Mouse (Mus musculus): ENCODE measurements around the gene Mrpl52. TPM values are rescaled to one million over a fixed set of nuclear protein-coding genes. Genes with fewer than 3 reads are reported as not detected.

Gene Mrpl52
- polyA plus RNA-seq, 1 experiment from 2014 or later: 252 TPM

DNA sequence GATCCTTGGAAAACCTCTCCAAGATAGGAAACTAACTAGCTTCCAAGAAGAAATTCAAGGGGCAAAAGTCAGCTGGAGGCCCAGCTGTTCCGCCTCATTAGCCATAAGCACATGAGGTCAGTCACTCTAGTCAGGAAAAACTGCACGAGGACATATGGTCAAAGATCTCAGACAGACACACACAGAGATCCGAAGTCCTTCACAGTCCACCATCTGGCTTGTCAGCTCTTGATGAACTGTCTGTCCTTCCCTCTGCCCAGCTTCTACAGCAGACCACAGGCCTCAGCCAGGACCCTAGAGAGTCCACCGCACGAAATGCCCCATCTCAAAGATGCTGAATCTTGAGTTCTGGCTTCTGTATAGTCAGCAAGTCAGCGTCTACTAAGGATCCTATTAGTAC lies 39.2 kb upstream of the Mrpl52 start:
- Histone ChIP-seq H3K27ac (ENCODE audit: low read length) (no peak overlapping the region), H3K4me2 (ENCODE audit: low read length) (no peak overlapping the region), H3K27me3 (ENCODE audit: control insufficient read depth, insufficient read depth, low read depth, low read length) (no peaks in the 10 kb centered on the region), H3K4me3 (ENCODE audit: low read depth, low read length) (no peak overlapping the region), H3K9ac (ENCODE audit: low read depth, low read length) (no peak overlapping the region), H3K4me1 (ENCODE audit: control insufficient read depth, insufficient read depth, low read length) (no peaks in the 10 kb centered on the region), H3K36me3 (ENCODE audit: control insufficient read depth, insufficient read depth, low read length) (no peaks in the 10 kb centered on the region), H3K9me3 (replicated peaks; ENCODE audit: control insufficient read depth, low read length, poor library complexity, severe bottlenecking) (no peaks in the 10 kb centered on the region)
- ATAC-seq: no peak
- WGBS: 83% methylated on average over 6 of the region's 6 CpGs

DNA sequence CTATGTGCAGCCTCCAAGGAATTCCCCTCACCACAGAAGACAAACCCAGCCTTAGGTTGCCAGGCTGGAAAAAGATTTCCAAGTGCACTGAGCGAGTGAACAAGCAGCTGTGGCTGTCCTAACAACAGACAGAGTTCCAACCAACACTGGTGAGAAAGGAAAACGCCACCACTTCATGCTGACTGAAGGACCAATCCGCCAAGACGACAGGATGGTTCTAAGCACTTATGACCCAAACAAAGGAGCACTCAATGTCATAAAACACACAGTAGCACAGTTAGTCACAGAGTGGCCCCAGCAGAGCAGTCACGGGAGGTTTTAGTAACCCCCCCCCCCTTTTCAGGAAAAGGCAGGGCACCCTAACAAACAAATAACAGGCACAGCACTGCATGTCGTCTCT lies 35.9 kb upstream of the Mrpl52 start:
- H3K4me1 ChIP-seq (ENCODE audit: control insufficient read depth, insufficient read depth, low read length): no peaks in the 10 kb centered on the region
- H3K9ac ChIP-seq (ENCODE audit: low read depth, low read length): no peak overlapping the region
- H3K4me3 ChIP-seq (ENCODE audit: low read depth, low read length): no peak overlapping the region
- H3K27me3 ChIP-seq (ENCODE audit: control insufficient read depth, insufficient read depth, low read depth, low read length): no peaks in the 10 kb centered on the region
- H3K27ac ChIP-seq (ENCODE audit: low read length): no peak overlapping the region
- H3K4me2 ChIP-seq (ENCODE audit: low read length): no peak overlapping the region
- no peaks in the 10 kb centered on the region for H3K36me3 ChIP-seq (ENCODE audit: control insufficient read depth, insufficient read depth, low read length)
- no peaks in the 10 kb centered on the region for H3K9me3 ChIP-seq (replicated peaks; ENCODE audit: control insufficient read depth, low read length, poor library complexity, severe bottlenecking)
- WGBS: 69% methylated on average over 6 of the region's 6 CpGs
- no peak for ATAC-seq

DNA sequence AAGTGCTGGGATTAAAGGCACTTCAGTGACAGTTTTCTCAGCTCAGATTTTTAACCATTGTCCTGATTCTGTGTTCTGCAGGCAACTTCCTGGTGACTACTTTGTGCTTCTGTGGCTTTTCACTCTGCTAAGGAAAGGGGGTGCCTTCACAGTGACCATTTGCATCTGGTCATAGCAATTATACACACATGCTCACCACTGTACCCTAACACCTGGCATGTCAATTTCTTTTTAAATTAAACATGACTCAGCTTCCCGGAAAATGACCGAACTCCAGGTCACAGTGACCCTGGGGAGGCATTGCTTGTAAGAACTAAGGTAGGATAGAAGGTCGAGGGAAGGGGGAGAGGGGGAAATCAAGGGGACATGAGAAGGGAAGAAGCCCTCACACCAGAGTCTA lies 32.9 kb upstream of the Mrpl52 start:
- Histone ChIP-seq H3K9ac (ENCODE audit: low read depth, low read length) (no peak overlapping the region), H3K27ac (ENCODE audit: low read length) (no peak overlapping the region), H3K4me2 (ENCODE audit: low read length) (no peak overlapping the region), H3K9me3 (replicated peaks; ENCODE audit: control insufficient read depth, low read length, poor library complexity, severe bottlenecking) (no peaks in the 10 kb centered on the region), H3K36me3 (ENCODE audit: control insufficient read depth, insufficient read depth, low read length) (no peaks in the 10 kb centered on the region), H3K4me3 (ENCODE audit: low read depth, low read length) (no peak overlapping the region), H3K4me1 (ENCODE audit: control insufficient read depth, insufficient read depth, low read length) (no peaks in the 10 kb centered on the region), H3K27me3 (ENCODE audit: control insufficient read depth, insufficient read depth, low read depth, low read length) (no peaks in the 10 kb centered on the region)
- ATAC-seq: no peak
- 77% methylated on average over 3 of the region's 3 CpGs for WGBS

DNA sequence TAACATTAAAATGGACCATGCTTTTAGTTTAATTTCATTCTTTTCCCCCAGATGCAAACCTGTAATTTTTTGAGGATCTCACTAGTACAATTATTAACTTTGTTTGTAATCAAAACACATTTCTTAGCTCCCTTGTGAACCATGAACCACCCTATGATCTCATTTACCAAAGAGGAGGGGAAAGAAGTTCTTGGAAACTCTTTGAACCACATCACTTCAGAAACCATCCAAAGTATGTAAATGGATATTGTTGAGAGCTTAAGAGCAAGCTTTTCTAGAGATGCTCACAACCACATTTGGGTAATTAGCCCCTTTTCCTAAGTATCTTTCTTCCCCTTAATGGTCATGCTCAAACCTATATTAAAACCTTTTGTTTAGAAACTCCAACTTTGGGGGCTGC lies 32.4 kb upstream of the Mrpl52 start:
- no peak for ATAC-seq
- H3K4me3 ChIP-seq (ENCODE audit: low read depth, low read length): no peak overlapping the region
- H3K4me2 ChIP-seq (ENCODE audit: low read length): no peak overlapping the region
- no peaks in the 10 kb centered on the region for H3K4me1 ChIP-seq (ENCODE audit: control insufficient read depth, insufficient read depth, low read length)
- no peaks in the 10 kb centered on the region for H3K36me3 ChIP-seq (ENCODE audit: control insufficient read depth, insufficient read depth, low read length)
- H3K9ac ChIP-seq (ENCODE audit: low read depth, low read length): no peak overlapping the region
- no peaks in the 10 kb centered on the region for H3K27me3 ChIP-seq (ENCODE audit: control insufficient read depth, insufficient read depth, low read depth, low read length)
- H3K9me3 ChIP-seq (replicated peaks; ENCODE audit: control insufficient read depth, low read length, poor library complexity, severe bottlenecking): no peaks in the 10 kb centered on the region
- H3K27ac ChIP-seq (ENCODE audit: low read length): no peak overlapping the region

DNA sequence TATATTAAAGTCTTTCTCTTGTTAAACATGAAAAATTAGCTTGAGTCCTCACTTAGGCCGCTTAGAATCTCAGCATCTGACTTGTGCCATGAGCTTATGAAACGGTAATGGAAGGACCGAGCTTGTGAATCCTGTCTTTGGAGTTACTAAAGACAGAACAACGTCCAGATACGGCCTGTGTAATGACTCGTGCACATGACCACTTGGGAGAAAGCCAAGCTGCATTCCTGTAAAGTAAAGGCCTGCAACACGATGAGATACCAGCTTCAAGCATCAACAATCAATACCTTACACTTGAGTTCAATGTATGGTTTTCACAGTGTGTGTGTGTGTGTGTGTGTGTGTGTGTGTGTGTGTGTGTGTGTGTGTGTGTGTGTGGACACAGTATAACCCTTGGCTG lies 30.0 kb upstream of the Mrpl52 start:
- Histone ChIP-seq H3K36me3 (ENCODE audit: control insufficient read depth, insufficient read depth, low read length) (no peaks in the 10 kb centered on the region), H3K27ac (ENCODE audit: low read length) (no peak overlapping the region), H3K4me3 (ENCODE audit: low read depth, low read length) (no peak overlapping the region), H3K27me3 (ENCODE audit: control insufficient read depth, insufficient read depth, low read depth, low read length) (no peaks in the 10 kb centered on the region), H3K9ac (ENCODE audit: low read depth, low read length) (no peak overlapping the region), H3K4me2 (ENCODE audit: low read length) (no peak overlapping the region), H3K4me1 (ENCODE audit: control insufficient read depth, insufficient read depth, low read length) (no peaks in the 10 kb centered on the region), H3K9me3 (replicated peaks; ENCODE audit: control insufficient read depth, low read length, poor library complexity, severe bottlenecking) (no peaks in the 10 kb centered on the region)
- no peak for ATAC-seq
- 87% methylated on average over 7 of the region's 7 CpGs for WGBS

DNA sequence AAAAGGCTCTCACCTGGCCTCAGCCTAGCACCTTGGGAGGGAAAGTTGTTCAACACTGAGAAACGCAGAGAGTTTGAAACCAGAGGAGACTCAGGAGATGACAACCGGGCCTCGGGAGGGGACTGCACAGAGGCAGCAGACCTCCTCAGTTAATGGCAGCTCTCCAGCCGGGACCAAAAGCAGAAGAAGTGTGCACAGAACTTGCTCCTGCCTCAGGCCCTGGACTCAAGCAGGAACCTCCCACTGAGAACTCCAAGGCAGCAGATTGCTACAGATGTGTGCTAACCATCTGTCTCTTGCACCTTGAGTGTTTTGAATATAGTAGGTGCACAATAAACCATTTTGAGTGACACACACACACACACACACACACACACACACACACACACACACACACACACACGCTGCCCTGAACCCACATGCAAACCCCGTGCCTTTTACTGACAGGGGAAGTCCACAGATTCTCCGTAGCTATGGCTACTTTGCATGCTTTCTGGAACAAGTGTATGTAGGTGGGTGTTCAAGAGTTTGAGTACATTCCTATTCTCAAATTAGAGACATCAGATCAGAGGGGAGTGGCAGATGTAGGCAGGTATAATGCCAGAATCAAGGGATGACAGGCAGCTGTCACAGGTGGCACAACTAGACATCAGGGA lies 28.7 kb upstream of the Mrpl52 start:
- H3K4me1 ChIP-seq (ENCODE audit: control insufficient read depth, insufficient read depth, low read length): no peaks in the 10 kb centered on the region
- no peaks in the 10 kb centered on the region for H3K9me3 ChIP-seq (replicated peaks; ENCODE audit: control insufficient read depth, low read length, poor library complexity, severe bottlenecking)
- H3K36me3 ChIP-seq (ENCODE audit: control insufficient read depth, insufficient read depth, low read length): no peaks in the 10 kb centered on the region
- no peak overlapping the region for H3K4me2 ChIP-seq (ENCODE audit: low read length)
- no peak overlapping the region for H3K4me3 ChIP-seq (ENCODE audit: low read depth, low read length)
- H3K27ac ChIP-seq (ENCODE audit: low read length): no peak overlapping the region
- ATAC-seq: no peak
- no peak overlapping the region for H3K9ac ChIP-seq (ENCODE audit: low read depth, low read length)
- no peaks in the 10 kb centered on the region for H3K27me3 ChIP-seq (ENCODE audit: control insufficient read depth, insufficient read depth, low read depth, low read length)
- 77% methylated on average over 7 of the region's 7 CpGs for WGBS

DNA sequence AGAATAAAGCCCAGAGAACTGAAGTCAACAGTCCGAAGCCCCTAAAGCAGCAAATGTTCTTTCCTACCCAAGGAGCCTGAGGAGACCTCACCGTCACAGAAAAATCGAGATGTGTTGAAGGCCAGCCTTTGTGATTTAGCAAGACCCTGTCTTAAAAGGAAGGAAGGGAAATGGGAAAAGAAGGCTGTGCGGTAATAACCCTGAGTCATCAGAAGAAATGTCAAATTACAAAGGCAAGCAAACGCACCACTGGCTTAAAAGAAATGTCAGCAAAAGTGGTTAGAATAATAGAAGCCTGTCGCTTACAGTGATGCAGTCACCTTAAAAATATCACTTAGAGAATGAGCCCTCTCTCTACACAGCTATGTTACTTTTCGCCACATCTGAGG lies 28.2 kb upstream of the Mrpl52 start:
- Histone ChIP-seq H3K27ac (ENCODE audit: low read length) (no peak overlapping the region), H3K9ac (ENCODE audit: low read depth, low read length) (no peak overlapping the region), H3K4me3 (ENCODE audit: low read depth, low read length) (no peak overlapping the region), H3K27me3 (ENCODE audit: control insufficient read depth, insufficient read depth, low read depth, low read length) (no peaks in the 10 kb centered on the region), H3K4me1 (ENCODE audit: control insufficient read depth, insufficient read depth, low read length) (no peaks in the 10 kb centered on the region), H3K9me3 (replicated peaks; ENCODE audit: control insufficient read depth, low read length, poor library complexity, severe bottlenecking) (no peaks in the 10 kb centered on the region), H3K4me2 (ENCODE audit: low read length) (no peak overlapping the region), H3K36me3 (ENCODE audit: control insufficient read depth, insufficient read depth, low read length) (no peaks in the 10 kb centered on the region)
- WGBS: 79% methylated on average over 7 of the region's 7 CpGs
- no peak for ATAC-seq

DNA sequence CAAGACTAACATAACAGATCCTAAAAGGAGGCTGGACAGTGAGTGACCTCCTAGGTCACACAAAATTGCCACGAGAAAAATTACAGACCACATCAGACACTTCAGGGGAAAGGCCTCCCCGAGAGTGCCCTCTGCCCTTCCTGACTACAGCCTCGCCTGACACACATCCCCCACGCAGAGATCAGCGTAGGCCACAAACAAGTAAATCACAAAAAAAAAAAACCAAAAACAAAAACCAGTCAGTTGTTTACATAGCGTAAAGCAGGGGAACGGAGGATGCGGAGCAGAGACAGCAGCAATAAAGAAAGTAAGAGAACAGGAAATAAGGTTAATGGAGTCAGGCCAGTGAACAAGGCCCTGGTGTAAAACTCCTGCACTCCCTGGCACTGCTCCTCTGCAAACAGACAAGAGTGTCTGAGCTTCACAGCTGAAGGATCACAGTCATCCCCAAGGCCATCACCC lies 27.8 kb upstream of the Mrpl52 start:
- H3K9me3 ChIP-seq (replicated peaks; ENCODE audit: control insufficient read depth, low read length, poor library complexity, severe bottlenecking): no peaks in the 10 kb centered on the region
- no peak overlapping the region for H3K9ac ChIP-seq (ENCODE audit: low read depth, low read length)
- WGBS: 71% methylated on average over 8 of the region's 8 CpGs
- no peak overlapping the region for H3K27ac ChIP-seq (ENCODE audit: low read length)
- no peaks in the 10 kb centered on the region for H3K4me1 ChIP-seq (ENCODE audit: control insufficient read depth, insufficient read depth, low read length)
- H3K36me3 ChIP-seq (ENCODE audit: control insufficient read depth, insufficient read depth, low read length): no peaks in the 10 kb centered on the region
- H3K4me3 ChIP-seq (ENCODE audit: low read depth, low read length): no peak overlapping the region
- ATAC-seq: no peak
- no peaks in the 10 kb centered on the region for H3K27me3 ChIP-seq (ENCODE audit: control insufficient read depth, insufficient read depth, low read depth, low read length)
- no peak overlapping the region for H3K4me2 ChIP-seq (ENCODE audit: low read length)

DNA sequence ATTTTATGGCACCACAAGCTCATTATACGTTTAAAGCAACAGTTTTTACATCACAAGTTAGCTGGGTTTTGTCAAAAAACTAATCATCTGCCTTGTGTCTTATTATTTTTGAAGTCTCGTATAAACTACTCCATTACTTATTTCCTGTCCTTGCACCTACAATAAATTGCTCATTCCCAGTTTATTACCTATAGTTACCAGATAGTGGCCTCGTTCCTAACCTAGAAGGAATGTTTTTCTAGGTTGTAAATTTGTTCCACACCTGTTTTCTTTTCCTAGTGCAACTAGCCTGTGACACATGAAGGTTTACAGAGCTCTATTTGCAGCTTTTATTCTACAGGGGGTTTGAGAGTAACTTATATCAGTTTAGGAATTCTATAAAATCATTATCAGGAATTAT lies 25.0 kb upstream of the Mrpl52 start:
- Histone ChIP-seq H3K9ac (ENCODE audit: low read depth, low read length) (no peak overlapping the region), H3K27me3 (ENCODE audit: control insufficient read depth, insufficient read depth, low read depth, low read length) (no peaks in the 10 kb centered on the region), H3K27ac (ENCODE audit: low read length) (no peak overlapping the region), H3K4me1 (ENCODE audit: control insufficient read depth, insufficient read depth, low read length) (no peaks in the 10 kb centered on the region), H3K9me3 (replicated peaks; ENCODE audit: control insufficient read depth, low read length, poor library complexity, severe bottlenecking) (no peaks in the 10 kb centered on the region), H3K36me3 (ENCODE audit: control insufficient read depth, insufficient read depth, low read length) (no peaks in the 10 kb centered on the region), H3K4me2 (ENCODE audit: low read length) (no peak overlapping the region), H3K4me3 (ENCODE audit: low read depth, low read length) (no peak overlapping the region)
- no peak for ATAC-seq
- 82% methylated on average over 3 of the region's 3 CpGs for WGBS

Data from midbrain, embryonic 16.5 days (tissue).